Mouse (Mus musculus): ENCODE results near the gene Gan. TPM values are rescaled to one million over a fixed set of nuclear protein-coding genes. Genes with fewer than 3 reads are reported as not detected.

Gan gene
- total RNA-seq, 2 experiments from 2014 or later = 14.9 to 16.4 TPM

- no peak for DNase-seq (ENCODE audit: low spot score in 2 of 2)
Measured at GRCm38 (mm10) chr8:117248341-117248740, 90.4 kb downstream of the Gan start.

- no peak for DNase-seq (ENCODE audit: low spot score in 2 of 2)
Measured at GRCm38 (mm10) chr8:117251086-117251681, 93.2 kb downstream of the Gan start.

DNA sequence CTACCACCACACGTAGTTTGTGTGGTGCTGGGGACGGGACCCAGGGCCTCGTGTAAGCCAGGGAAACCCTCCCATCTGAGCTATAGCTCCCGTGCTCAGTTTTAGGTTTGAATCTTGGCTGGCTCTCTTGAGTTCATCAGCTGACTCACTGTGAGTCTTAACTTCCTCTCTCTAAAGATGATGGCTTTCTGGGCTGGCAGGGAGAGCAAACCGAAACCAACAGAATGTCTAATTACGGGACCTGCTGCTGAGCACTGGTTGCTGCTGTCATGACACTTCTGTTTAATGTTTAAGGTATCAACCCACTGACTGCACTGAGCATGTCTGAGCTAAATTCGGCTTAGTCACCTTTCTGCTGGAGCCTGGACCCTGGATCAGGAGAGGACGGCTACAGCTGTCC, 94.7 kb downstream of the Gan start:
- no peak for DNase-seq (ENCODE audit: low spot score in 2 of 2)

GRCm38 (mm10) chr8:117253390-117254269, 95.7 kb downstream of the Gan start:
- DNase-seq (ENCODE audit: low spot score in 2 of 2) = no peak

- no peak for DNase-seq (ENCODE audit: low spot score in 2 of 2)
Measured at GRCm38 (mm10) chr8:117254496-117254895, 96.6 kb downstream of the Gan start.

DNA sequence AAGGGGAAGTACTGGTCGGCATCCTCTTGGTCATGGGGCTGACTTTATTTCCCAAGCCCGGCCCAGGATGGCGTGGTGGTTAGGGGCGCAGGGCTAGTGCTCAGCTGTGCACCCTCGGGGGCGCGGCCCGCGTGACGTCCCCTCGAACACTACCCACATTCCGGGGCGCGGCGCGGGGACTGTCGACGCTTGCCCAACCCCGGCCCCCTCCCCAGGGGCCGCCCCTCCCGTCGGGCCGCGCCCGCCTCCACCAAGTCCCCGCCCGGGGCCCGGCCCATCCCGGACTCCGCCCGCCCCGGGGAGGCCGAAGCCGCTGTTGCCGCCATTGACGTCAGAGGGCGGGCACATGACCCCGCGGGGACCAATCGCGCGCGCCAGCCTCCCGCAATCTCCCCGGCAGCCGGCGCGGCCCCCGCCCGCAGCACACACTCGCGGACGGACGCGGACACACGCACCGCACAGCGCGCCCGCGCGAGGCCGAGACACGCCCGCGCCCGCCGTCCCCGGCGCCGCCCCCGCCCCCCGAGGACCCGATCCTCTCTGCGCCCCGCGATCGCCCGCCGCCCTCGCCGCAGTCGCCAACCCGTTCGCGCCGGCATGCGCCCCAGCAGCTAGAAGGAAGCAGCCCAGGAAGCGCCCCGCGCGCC, 98.5 kb downstream of the Gan start:
- peak; percentile 88 to 95 for DNase-seq (ENCODE audit: low spot score in 2 of 2)

- no peak for DNase-seq (ENCODE audit: low spot score in 2 of 2)
Measured at GRCm38 (mm10) chr8:117257029-117257820, 99.3 kb downstream of the Gan start, which contains the start of gene Cmip. Gene Cmip, plus strand, starts transcription at chr8:117257064.

DNA sequence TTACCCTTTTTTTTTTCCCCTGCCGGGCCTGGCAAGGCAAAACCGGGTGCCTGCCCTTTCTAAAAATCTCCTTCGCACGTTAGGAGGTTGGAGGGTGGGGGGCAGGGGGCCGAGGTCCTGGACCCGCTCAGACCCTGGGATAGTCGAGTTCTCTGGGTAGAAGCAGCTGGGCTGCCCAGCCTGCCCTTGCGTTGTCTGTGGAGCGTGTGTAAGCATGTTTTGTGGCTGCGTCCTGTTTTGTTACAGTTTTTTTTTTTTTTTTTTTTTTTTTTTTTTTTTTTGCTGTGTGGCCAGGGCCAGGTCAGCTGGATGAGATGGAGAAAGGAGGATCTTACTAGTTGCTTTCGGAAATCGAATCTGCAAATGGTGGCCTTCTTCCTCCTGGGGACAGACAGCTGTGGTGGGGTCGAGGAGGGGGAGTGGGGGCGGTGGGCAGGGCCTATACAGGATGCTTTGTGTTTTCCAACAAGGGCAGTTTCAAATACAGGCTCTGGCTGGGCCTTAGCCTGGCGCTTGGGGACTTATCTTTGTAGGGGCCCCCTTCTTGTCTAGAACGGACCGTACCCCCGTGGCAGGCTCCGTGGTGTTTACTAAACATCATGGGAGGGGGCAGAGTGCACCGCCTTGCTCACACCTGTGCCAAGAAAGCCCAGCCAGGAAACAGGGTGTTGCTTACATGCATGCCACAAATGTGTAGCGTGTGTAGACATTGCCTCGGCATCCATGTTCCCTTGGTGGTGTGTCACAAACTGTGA, 100.1 kb downstream of the Gan start:
- no peak for DNase-seq (ENCODE audit: low spot score in 2 of 2)

DNA sequence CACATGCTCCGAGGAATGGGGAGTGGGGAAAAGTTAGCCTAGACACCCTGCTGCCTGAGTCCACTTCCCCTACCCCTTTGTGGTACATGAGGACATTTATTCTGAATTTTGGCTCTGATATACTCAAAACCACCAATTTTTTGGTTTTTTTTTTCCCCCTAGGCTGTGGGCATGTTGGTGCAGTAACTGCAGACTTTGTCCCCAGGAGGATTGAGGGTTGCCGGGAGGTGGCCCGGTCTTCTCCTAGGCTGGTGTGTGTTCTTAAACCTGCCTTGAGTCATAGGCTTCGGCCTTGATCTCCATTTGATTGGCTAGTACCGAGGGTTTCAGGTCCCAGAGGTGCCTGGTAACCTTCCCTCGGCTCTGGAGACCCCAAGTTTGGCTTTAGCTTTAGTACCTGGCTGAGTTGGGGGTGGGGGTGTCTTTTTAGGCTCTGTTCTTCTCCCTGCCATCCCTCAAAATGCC, 100.7 kb downstream of the Gan start:
- DNase-seq (ENCODE audit: low spot score in 2 of 2) = no peak

DNA sequence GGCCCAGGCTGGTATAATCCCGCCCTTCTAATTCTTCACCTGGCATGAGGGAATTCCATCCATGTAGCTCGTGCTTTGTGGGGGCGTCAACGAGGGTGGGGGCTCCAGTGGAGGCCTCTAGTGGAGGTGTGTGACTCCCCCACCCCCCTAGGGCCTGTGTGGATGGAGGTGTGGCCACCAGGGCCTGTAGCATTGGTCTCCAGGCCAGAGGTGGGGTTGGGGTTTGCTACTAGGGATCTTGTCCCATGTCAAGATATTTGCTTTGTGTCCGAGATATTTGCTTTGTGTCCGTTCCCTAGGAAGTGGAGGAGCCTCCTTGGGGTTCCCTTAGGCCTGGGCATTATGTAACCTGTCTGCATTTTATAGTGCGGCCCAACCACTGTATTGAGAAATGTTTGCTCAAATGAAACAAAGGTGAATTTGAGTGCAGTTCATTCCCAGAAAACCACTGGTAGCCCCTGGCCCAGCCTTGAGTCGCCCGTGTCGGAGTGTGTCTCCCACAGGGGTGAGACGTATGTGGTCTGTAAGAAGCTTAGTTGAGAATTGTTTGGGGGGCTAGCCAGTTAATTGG, 101.6 kb downstream of the Gan start:
- DNase-seq (ENCODE audit: low spot score in 2 of 2) = no peak

GRCm38 (mm10) chr8:117260234-117260929, 102.4 kb downstream of the Gan start:
- DNase-seq (ENCODE audit: low spot score in 2 of 2) = no peak

- no peak for DNase-seq (ENCODE audit: low spot score in 2 of 2)
Measured at GRCm38 (mm10) chr8:117260930-117261475, 103.1 kb downstream of the Gan start.

DNA sequence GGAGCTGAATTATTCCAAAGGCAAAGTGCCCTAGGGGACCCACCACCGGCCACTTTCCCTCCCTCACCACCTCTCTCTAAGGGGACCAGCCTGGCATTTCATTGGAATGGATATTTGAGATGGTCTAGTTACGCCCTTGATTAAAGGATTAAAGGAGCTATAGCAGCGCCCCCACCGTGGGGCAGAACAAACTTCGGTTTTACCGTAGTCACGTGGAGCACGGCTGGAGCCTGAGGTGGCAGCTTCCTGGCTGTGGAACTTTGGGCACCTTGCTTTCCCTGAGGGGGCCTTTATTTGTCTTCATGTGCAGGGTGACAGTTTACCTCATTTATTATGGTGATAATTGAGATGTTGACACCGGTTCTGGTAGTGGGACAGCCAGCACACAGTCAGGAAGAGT, 103.8 kb downstream of the Gan start:
- DNase-seq (ENCODE audit: low spot score in 2 of 2) = no peak

GRCm38 (mm10) chr8:117262685-117263084, 104.8 kb downstream of the Gan start:
- no peak for DNase-seq (ENCODE audit: low spot score in 2 of 2)

DNA sequence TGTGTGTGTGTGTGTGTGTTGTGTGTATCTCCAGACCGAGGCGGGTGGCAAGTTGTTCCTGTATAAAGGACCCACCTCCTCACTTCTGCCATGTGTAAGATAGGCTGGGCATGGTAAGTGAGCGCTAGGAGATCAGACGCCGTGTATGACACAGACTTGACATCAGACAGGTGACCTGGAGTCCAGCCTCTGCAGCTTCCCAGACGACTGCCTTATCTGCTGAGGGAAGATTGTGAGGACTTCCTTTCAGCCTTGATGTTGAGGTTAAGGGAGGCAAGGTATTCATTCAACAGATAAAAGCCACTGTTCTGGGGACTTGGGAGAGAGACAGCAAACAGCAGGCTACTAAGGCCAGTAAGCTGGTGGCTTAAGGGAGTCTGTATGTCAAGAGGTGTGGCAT, 105.5 kb downstream of the Gan start:
- no peak for DNase-seq (ENCODE audit: low spot score in 2 of 2)

- DNase-seq (ENCODE audit: low spot score in 2 of 2) = no peak
Measured at GRCm38 (mm10) chr8:117265079-117265478, 107.1 kb downstream of the Gan start.

Data from adrenal gland, postnatal 4 days (tissue).